Mouse (Mus musculus) brain, adult 2 months (tissue): ENCODE results near the gene Hsd3b7.
"Not testable (repeated sequence)": the region's sequence is repeated elsewhere in the genome, so short reads cannot be mapped to it uniquely, and the experiment has no call there.

ENCODE experiments used
- DNase-seq: peaks from one replicate; pipeline ENCODE4 v3.0.0; 2011; ENCODE audit warnings: low read depth, low spot score

The Hsd3b7 gene

GRCm38 (mm10) chr7:127815954-127816821 is 15.8 kb downstream of the Hsd3b7 start:
- DNase-seq, result peak; percentile 95

GRCm38 (mm10) chr7:127817053-127817452 is 16.6 kb downstream of the Hsd3b7 start:
- peak; percentile 25 for DNase-seq

GRCm38 (mm10) chr7:127817776-127818175 is 17.4 kb downstream of the Hsd3b7 start:
- DNase-seq, result no peak

- no peak for DNase-seq
Measured at GRCm38 (mm10) chr7:127820836-127821509, 20.6 kb downstream of the Hsd3b7 start.

GRCm38 (mm10) chr7:127822494-127822893 is 22.1 kb downstream of the Hsd3b7 start:
- DNase-seq, result no peak

- DNase-seq, result peak; percentile 71
Measured at GRCm38 (mm10) chr7:127823236-127824171, 23.1 kb downstream of the Hsd3b7 start.

GRCm38 (mm10) chr7:127824176-127824871 is 23.9 kb downstream of the Hsd3b7 start, which contains the start of the genes Stx4a and Stx1b:
Gene Stx4a, plus strand, starts transcription at chr7:127824294.
Gene Stx1b, minus strand, starts transcription at chr7:127824549.
- DNase-seq, result peak; percentile 94

- DNase-seq, result no peak
Measured at GRCm38 (mm10) chr7:127835550-127835949, 35.1 kb downstream of the Hsd3b7 start.

- DNase-seq, result peak; percentile 66
Measured at GRCm38 (mm10) chr7:127837473-127837872, 37.1 kb downstream of the Hsd3b7 start.

GRCm38 (mm10) chr7:127837878-127838277 is 37.5 kb downstream of the Hsd3b7 start:
- DNase-seq, result not testable (repeated sequence)

GRCm38 (mm10) chr7:127840031-127840430 is 39.6 kb downstream of the Hsd3b7 start:
- DNase-seq, result not testable (repeated sequence)

- DNase-seq, result peak; percentile 93
Measured at GRCm38 (mm10) chr7:127840886-127841285, 40.5 kb downstream of the Hsd3b7 start.

- DNase-seq, result peak; percentile 99
Measured at GRCm38 (mm10) chr7:127841340-127842000, 41.1 kb downstream of the Hsd3b7 start.

- DNase-seq, result peak; percentile 94
Measured at GRCm38 (mm10) chr7:127842001-127842718, 41.8 kb downstream of the Hsd3b7 start.

GRCm38 (mm10) chr7:127849973-127850875 is 49.8 kb downstream of the Hsd3b7 start:
- DNase-seq, result no peak

- DNase-seq, result no peak
Measured at GRCm38 (mm10) chr7:127850906-127851305, 50.5 kb downstream of the Hsd3b7 start.
